Mouse (Mus musculus): ENCODE data around the gene Igfbp3.

Igfbp3 gene

DNA sequence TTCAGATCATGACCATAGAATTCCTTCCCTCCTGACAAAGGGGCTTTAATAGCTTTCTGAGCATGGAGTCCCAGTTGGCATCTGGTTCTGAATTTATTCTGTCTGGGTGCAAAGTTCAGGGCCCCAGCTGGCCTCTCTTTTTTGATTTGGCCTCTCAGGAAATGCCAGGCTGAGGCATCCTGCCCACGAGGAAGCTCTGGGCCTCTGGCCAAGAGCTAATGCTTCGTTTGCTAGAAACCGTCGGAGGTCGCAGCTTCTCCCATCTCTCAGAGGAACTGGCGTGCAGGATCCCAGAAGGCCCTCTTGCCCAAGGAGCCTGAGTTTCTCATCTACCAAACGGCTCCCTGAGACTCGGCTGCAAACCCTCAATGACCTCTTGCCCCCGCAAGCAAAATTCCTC, 2.5 kb downstream of the Igfbp3 start:
- no peak for DNase-seq (ENCODE audit: low read depth, low spot score)

DNA sequence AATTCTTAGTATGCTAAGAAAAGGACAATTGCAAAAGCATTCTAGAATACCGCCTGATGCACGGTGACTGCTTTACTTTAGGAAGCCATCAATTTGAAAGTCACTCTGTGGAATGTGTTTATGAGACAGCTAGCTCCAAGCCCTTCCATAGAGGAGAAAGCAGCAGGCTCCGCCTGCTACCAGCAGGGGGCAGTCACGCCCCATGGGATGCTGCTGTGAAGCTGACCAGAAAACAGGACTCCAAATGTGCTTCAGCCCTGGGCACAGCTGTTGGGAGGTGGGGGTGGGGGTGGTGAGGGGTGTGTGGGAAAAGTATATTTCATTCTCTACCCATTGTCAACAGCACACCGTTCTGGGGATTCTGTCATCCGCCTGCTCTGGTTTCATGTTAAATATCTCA, 3.4 kb downstream of the Igfbp3 start:
- DNase-seq (ENCODE audit: low read depth, low spot score), result peak; percentile 78

DNA sequence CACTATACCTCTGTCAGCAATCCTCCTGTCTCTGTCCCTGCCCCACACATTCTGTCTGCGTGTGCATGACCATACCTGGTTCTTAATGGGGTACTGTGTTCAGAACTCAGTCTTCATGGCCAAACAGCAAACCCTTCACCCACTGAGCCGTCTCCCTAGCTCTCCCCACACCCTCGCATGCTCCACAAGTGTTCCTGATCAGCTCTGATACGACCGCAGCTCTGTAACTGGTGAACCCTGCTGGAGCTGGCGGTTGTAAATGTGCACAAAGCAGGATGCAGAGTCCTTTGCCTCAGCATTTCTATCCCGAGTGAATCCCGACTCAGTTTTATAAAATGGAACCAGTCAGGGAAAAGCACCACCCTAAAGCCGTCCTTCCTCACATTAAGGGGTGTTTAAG, 9.9 kb downstream of the Igfbp3 start:
- DNase-seq (ENCODE audit: low read depth, low spot score), result no peak

DNA sequence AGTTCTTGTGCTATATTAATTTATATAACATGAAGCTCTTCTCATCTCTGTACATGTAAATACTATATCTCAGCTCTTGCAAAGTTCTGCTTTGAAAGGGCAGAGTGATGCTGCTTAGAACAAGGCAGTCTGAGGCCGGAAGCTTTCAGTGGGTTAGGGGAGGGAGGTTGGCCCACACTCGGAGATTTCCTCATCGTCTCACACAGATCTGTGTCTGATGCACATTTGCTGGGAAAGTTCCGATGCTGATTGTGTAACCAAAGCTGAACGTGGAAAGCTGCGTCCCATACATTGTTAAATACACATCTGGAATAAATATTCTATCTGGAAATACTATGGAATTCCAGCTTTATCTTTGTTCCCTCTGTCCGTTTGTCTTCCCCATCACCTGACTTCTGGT, 11.5 kb downstream of the Igfbp3 start:
- no peak for DNase-seq (ENCODE audit: low read depth, low spot score)

DNA sequence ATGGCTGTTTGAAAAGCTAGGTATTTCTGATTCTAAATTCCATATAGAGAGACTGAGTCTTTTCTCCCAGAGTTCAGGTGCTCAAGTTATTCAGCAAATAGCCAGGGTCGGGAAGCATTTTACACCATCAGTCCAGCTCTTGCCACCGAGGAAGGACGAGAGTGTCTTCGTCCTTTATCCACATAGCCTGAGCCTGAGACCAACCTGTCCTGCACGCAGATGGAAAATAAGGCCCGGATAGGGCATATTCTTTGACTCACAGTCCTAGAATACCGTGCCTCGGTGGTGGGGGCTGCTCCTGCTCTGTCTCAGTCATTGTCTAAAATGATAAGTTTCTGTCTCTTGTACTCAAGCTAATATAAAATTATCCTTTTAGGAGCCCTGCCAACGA, 13.3 kb downstream of the Igfbp3 start:
- no peak for DNase-seq (ENCODE audit: low read depth, low spot score)

DNA sequence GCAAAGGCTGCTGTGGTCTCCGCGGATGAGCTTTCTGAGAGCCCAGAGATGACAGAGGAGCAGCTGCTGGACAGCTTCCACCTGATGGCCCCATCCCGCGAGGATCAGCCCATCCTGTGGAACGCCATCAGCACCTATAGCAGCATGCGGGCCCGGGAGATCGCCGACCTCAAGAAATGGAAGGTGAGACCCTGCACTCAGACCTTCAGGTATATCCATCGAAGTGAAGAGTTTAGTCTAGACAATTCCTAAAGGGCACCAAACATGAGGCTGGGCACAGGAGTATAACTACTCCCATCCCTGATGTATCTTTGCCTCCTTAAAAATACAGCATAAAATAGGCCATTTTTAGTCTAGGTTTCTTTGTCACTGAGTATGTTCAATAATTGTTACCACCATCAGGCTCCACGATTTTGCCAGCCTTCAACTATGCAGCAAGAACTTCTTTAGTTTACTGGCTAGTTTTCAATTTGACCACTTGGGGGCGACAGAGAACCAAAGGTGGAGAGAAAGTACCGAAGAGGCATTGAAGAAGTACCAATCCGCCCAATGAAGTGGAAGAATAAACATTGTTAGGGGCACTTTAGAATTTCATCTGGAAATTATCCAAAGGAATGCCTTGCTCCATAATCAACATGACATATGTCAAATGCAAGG, 13.9 kb downstream of the Igfbp3 start:
- peak; percentile 78 for DNase-seq (ENCODE audit: low read depth, low spot score)

DNA sequence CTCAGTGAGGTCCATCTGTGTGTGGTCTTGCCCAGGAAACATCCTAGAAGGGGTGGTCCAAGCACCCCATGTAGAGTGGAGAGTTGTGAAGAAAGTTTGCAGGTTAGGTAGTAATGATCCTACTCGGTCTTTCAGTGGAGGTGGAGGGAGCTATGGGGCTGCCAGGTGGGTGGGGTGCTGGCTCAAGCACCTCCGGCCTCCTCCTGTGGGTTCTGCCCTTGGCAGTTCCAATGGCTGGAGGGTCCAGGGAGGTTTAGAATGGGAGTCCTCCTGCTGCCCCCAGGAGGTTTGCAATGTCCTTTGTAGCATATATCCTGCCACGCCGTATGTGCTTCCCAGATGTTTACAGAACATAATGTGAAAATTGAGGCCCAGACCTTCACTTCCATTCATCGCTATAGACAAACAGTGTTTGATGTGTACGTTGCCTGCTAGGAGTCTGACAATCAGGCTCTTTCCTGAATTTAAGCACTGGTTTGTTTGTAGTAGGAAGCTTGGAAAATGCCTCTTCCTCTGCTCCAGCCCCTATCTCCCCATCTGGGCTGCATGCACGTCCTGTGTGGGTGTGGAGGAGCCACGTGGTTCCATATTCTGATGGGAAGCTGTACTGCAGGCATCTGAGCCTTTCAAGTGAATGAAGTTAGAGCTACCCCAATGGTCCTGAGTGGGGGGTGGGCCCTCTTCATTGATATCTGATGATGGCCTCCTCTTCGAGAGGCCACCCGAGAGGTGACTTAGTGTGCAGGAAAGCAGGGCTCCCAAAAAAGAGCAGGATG, 15.1 kb downstream of the Igfbp3 start:
- DNase-seq (ENCODE audit: low read depth, low spot score), result no peak

DNA sequence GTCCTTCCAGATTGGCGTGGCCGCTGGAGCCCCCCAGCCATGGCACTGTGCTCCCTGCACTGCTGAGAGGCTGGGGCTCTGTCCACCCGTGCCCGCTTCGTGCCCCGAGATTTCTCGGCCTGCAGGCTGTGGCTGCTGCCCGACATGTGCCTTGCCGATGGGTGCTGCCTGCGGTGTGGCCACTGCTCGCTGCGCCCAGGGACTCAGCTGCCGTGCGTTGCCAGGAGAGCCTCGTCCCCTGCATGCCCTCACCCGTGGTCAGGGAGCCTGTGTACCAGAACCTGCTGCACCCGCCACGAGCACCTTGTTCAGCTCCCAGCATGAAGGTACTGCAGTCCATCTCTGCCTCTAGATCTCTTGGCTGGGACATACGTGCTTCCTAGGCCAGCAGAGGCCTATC, 15.7 kb downstream of the Igfbp3 start:
- no peak for DNase-seq (ENCODE audit: low read depth, low spot score)

DNA sequence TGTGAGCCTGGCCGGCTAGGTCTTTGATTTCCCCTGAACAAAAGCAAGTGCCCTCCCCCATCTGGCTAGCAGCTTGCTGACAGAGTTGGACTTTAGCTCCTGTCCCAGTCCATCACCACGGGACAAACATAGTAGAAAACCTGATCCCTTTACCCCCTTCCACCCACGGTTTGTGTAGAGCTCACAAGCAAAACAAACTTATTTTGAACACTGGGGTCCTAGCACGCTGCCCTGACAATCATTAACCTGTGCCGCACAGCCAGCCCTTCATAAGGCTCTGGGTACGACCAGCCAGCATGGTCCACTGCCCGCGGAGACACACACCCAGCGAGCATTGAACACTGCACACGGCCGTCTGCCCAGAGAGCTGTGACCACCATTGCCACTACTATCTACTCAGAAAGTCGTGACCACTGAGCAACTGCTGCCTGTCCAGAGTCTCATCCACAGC, 16.2 kb downstream of the Igfbp3 start, which contains the start of gene Igfbp1:
Igfbp1 (plus strand) TSS at position 292 of the 451 bp plus-strand sequence.
- DNase-seq (ENCODE audit: low read depth, low spot score), result no peak

DNA sequence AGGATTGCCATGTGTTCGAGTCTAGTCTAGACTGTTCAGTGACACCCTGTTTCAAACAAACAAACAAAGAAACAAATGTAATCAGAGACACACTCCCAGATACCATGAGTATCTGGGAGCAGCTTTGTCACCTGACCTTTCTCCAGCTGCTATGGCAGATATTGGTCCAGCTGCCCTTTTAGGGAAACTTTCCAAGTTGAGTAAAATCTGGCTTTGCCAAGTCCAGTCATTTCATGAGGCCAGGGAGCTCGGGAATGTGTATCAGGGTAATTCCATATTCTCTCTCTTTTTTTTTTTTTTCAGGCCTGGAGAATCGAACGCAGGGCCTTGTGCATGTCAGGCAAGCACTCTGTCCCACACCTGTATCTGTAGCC, 18.4 kb downstream of the Igfbp3 start:
- no peak for DNase-seq (ENCODE audit: low read depth, low spot score)

DNA sequence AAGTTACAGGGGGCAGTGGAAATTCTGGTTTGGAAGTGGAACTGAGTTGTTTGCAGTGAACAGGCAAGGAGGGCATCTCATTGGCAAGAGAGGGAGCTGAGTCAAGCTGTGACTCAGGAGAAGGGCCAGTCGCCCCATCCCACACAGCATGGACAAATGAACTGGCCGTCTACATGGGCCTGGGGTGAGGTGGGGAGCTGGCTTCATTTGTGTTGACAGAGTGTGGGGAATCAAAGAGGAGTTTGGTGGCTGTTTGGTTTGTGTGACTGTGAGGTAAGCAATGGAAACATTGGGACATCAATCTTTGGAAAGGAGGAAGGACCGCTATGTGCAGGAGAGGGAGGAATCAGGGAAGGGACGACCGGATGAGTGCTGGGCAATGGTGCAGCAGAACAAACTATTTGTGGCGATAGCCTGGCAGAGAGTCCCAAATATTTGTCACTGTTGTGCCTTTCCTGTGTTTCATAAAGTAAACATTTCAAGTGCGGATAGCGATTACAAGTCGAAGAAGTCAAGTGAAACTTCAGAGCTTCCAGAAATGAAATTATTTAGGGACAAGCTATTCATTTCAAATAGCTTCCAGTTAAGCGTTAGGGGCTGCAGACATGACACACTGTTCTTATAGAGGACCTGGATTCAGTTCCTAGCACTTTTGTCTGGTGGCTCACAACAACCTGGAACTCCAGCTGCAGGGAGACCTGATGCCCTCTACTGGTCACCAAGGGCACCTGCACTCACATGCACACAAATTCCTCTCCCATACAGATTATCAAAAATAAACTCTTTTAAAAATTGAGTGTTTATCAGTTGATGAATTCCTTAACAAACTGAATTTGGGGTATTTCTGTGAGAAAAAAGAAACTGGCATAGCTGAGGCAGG, 19.1 kb downstream of the Igfbp3 start:
- no peak for DNase-seq (ENCODE audit: low read depth, low spot score)

DNA sequence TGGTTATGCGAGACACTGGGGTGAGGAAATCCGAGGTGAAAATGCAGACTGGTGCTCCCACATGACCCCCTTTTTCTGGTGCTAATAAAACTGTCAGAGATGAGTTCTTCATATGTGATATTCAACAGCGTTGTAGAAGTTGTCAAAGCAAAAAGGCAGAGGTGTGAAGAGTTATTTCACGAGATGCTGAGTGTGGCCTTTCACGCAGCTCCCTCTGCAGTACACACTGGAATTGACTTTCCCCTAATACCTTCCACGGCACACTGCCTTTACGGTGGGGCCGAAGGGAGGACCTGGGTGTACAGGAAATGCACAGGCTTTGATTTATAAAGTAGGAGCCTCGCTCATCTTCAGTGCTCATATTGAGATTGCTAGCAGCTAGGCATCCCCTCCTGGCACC, 20.6 kb downstream of the Igfbp3 start:
- no peak for DNase-seq (ENCODE audit: low read depth, low spot score)

DNA sequence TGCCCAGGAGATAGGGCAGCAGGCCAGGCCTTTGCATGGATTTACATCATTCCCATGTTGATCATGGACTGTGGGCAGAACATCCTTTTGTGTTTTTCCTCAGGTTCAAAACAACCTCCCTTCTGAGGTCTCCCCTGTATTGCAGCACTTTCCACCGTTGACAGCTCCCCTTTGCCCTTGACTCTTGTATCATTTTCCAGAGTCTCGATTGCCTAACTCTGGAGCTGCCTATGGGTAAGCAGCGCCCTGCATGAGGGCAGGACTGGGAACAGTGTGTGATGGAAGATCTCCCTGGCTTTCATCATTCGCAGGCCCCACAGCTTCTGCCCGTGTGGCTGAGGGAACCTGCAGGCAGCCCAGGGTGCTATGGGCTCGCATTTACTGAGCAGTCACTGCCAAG, 21.0 kb downstream of the Igfbp3 start:
- no peak for DNase-seq (ENCODE audit: low read depth, low spot score)

DNA sequence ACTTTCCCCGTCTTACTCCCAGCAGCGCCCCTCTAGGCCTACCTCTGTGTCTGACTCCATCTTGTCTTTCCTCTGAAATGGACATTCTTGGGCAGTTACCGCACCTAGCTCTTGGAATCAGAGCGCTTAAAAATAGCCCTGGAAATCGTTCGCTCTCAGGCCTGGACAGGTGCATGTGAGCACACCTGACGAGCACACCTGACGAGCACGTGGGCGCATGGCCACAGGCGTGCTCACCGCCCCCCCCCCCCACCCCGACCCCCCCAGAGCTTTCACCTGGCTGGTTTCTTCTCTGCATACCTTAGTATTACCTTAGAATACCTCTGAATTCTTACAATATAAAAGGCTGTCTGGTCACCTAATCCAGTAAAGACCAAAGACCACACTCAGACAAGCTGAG, 25.3 kb downstream of the Igfbp3 start, which contains the start of gene Gm11985:
Gm11985 (minus strand) TSS at position 101 of the 400 bp plus-strand sequence.
- no peak for DNase-seq (ENCODE audit: low read depth, low spot score)

DNA sequence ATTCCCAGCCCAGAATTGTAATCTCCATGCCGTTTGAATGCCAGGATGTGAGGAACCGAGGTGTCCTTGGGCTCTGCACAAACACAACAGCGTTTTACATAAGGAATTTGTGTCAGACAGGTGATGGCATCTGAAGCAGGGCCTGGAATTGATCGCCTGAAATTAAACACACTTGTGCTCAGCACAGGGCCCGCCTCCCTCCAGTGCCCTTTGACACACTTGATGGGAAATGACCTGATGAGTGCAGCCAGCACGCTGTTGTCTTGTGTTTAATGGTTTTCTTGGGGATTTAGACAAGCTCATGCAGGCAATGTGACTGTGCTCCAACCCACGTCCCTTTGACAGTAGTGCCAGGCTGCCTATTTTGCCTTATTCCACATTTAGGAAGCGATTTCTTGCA, 26.3 kb downstream of the Igfbp3 start:
- no peak for DNase-seq (ENCODE audit: low read depth, low spot score)

DNA sequence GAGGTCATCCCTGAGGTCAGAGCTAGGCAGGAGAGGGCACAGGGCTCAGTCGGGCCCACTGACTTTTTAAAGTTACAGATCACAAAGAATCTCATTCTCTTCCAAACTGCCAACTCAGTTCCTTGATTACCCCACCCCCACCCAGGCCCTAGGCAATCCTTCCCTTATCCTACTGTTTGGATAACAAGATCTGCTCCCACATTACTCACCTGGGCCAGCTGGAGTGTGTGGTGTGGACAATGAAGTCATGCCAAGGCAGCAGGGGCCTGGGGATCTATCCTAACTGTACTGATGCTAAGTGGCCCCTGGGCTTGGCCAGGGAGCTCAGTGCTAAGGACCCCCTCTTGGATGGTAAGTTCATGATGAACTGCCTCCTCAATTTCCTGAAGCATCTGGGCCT, 29.3 kb downstream of the Igfbp3 start:
- DNase-seq (ENCODE audit: low read depth, low spot score), result no peak

DNA sequence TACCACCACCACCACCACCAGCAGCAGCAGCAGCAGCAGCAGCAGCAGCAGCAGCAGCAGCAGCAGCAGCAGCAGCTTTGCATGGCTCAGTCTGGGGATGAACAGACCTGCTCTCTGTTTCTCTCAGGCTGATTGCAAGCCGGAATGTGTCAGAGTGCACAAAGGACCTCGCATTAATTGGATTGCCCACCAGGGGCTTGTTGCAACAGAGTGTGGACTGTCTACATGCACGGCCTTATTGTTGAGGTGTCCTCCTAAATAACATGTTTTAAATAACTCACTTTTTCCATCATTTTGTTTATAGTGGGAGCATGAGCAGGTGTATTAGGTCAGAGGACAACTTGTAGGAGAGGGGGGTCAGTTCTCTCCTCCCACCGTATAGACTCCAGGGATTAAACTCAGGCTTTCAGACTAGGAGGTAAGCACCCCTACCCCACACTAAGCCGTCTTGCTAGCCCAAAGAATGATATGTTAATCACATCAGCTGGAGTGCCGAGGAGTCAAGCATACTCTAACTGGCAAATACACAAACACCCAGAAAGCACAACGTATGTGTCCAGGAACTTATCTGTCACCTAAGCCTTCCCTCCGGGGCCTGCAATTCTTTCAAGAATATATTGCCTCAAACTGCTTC, 31.2 kb downstream of the Igfbp3 start:
- DNase-seq (ENCODE audit: low read depth, low spot score), result no peak

DNA sequence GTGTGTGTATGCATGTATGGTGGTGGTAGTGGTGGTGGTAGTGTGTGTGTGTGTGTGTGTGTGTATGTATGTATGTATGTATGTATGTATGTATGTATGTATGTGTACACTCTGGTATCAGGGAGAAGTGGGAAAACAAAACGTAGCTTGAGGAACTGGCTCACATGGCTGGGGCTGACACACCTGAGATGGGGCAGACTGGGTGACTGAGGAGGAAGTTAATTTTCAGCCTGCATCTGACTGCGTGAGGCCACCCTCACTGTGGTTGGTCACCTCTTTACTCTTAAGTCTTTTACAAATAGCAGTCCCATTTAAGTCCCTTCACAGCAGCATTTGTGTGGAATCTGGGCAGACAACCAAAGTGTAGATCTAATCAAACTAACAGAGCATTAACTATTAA, 34.4 kb downstream of the Igfbp3 start:
- no peak for DNase-seq (ENCODE audit: low read depth, low spot score)

DNA sequence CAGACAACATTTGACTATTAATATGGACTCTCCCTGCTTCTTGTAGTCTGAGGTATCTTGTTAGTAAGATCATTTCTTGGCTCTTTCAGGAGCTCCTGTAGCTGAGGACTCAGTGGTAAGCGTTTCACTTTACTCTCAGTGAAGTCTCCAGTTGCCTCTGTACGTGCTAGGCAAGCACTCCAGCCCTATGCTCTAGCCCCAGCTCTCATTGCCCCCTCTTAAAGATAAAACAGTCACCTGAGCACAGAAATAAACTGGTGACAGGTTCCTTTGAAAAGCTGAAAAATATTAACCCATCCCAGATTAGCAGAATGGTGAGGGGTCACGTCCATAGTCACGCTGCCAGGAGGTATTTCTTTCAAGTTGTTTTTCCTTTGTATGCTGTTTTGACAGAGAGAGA, 35.0 kb downstream of the Igfbp3 start:
- DNase-seq (ENCODE audit: low read depth, low spot score), result no peak

DNA sequence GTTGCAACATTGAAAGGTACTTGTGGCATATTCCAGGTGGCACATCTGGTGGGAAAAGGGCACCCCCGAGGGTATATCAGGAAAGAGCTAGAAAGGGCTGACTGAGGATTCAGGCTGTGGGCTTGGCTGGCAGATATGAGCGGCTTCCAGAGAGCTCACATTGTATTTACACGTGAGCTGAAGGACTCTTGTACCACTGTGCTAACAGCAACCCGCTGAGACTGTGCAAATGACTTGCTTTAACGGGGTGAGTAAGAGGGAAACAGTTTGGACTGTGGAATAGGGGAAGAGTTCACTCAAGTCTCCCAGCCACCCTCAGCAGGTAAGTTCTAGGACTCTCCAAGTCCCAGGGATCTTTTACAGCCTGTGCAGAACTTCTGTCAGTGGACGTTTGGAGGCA, 40.1 kb downstream of the Igfbp3 start:
- no peak for DNase-seq (ENCODE audit: low read depth, low spot score)

DNA sequence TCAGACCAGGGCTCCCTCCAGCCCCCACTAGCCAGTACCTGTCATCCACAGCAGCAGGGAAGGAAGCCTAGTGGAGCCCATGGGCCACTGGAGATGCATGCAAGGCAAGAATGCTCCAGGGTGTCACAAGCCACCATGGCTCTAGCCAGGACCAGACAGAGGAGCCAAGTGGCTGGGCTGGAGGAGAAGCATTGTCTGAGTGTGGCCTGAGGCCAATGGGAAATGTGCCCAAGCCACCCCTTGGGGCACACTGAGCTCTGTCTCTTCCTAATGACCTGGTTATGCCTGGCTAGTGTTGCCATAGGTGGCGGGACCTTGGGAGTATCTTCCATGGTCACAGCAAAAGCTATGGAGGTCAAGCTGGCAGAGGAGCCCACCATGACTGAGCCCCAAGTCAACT, 44.1 kb downstream of the Igfbp3 start:
- DNase-seq (ENCODE audit: low read depth, low spot score), result peak; percentile 40

DNA sequence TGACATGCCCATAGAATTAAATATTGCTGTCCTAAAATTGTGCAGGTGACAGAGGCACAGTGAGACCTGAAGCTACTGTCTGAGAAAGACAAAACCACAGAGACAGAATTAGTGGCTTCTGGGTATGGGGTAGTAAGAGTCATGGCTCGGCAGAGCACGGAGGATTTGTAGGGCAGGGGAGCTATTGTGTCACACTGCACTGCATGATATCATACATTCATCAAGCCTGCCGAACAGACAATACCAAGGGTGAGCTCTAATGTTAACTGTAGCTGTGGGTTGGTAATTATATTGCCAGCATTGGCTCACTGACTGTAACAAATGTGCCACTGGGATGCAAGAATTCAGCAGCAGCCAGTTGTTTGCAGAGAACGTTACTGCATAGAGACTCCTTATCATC, 49.3 kb downstream of the Igfbp3 start:
- no peak for DNase-seq (ENCODE audit: low read depth, low spot score)

Measured in brain, adult 2 months (tissue).